Mouse (Mus musculus) 3134 (cell line): Measurements from ENCODE around the gene Ago1.

Experiments
- DNase-seq: peaks from one replicate; pipeline ENCODE4 v3.0.0-alpha.2; 2011; ENCODE audit warnings: low spot score; ENCODE audit not compliant: insufficient read length; ENCODE audit errors: extremely low read depth

The Ago1 gene

DNA sequence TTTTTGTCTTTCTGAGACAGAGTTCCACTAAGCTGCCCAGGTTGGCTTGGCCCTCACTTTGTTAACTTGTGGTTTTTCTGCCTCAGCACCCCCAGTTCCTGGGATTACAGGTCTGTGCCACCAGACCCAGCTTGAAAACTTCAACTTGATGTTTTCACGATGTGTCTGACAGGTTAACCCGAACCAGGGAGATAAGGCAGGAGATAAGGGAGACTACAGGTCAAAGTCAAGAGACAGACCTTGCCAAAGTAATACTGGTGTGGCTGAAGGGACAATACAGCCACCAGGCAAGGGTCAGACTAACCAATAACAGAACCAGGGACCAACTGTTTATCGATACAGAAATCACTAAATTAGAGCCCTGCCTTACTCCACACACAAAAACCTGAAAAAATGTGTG, 11.9 kb upstream of the Ago1 start:
- DNase-seq, result no peak

- DNase-seq, result no peak
These were observed 4.6 kb upstream of the Ago1 start for GRCm38 (mm10) chr4:126473031-126473430.

DNA sequence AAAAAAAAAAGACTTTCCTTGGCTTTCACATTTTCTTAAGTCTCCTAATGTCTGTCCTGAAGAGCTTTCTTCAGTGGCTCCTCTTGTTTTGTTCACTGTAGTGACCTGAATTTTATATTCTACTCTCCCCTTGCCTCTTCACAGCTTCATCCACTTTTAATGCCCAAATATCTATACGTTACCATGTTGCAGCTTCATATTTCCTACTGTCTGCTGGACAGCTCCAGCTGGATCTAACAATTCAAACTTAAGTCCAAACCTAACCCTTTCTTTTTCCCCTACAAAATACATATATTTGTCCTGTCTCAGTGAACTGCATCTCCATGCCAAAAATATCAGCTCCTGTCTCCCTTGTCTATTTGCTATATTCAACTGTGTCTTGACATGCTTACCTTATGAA, 951 bp upstream of the Ago1 start:
- DNase-seq, result no peak

DNA sequence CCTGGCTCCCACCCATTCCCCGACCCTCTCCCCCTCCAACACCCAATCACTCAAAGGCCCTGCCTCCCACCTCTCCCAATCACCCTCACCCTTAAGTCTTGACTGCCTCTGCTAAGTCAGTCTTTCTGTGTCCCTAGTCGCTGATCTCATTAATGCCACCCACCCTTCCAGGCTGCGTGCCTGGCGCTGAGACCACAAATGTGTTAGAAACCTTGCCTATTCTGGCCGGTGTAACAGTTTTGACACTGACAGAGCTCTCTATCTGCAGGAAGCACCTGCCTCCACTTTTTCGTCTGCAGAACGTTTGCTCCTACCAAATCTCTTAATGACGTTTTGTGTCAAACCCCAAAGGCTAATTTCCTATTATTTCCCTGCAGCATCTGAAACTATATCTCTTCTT, 542 bp upstream of the Ago1 start:
- DNase-seq, result no peak

- DNase-seq, result peak; percentile 71
These were observed 580 bp downstream of the Ago1 start for GRCm38 (mm10) chr4:126467721-126468284.

DNA sequence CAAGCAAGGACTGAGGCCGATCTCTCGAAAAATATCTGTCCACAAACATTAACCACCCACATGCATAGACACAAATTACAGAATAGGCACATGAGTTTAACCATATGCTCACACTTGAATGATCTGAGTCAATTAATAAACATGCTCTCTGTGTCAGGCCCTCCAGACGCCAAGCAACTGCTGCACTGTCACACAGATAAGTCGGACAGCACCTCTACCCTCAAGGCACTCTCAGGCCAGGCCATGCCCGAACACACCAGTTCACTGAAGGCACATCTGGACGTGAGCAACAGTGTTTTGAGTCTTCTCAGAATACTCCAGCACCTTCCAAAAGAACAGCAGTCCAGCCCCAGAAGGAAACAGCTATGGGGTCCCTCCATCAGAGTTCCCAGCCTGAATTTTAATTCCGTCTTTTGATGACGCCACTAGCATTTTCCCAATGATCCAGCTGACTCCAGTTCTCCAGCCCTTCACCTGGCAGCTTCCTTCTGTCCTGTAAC, 2.1 kb downstream of the Ago1 start:
- DNase-seq, result no peak

- no peak for DNase-seq
These were observed 2.5 kb downstream of the Ago1 start for GRCm38 (mm10) chr4:126465843-126466242.

DNA sequence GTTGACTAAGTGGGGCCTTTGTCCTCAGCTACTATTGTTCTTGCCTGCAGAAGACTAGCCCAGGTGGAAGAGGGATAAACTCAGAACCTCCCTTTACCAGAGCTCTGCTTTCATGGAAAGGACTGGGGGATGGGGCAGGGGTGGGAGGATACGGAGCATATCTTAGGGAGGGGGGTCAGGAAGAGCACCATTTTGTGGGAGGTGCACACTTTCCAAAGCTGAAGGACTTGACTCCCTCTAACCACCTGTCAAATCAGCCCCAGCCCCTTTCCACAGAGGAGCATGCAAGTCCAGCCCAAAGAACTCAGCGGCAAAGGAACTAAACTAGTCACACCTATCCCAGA, 3.5 kb downstream of the Ago1 start:
- DNase-seq, result no peak

DNA sequence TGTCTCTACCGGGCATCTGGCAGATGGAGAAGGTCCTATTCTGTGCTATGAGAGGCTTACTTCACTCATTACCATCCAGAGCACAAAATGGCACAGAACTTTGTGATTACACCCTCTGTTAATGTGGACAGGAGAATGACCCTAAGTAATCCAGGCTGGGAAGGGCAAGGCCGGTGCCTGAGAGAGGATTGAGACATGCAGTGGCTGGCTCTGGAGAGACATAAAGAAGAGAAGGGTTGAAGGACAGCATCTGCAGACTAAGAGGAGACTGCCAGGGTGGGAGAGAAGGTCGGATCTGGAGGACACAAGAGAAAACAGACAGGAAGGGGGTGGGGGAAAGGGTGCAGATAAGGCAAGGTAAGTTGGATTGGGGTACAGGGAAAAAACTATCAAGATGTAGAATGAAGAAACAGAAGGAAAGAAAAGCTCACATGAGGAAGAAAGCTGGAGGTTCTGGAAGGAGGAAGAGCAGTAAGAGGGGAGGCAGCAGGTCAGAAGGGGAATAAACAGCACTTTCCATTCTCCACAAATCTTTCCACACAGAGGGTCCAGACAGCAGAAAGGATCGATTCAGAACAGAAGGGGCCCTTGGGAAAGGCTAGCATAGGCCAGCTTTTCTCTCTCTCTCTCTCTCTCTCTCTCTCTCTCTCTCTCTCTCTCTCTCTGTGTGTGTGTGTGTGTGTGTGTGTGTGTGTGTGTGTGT, 4.0 kb downstream of the Ago1 start:
- no peak for DNase-seq

GRCm38 (mm10) chr4:126455441-126455840, 12.9 kb downstream of the Ago1 start:
- no peak for DNase-seq

DNA sequence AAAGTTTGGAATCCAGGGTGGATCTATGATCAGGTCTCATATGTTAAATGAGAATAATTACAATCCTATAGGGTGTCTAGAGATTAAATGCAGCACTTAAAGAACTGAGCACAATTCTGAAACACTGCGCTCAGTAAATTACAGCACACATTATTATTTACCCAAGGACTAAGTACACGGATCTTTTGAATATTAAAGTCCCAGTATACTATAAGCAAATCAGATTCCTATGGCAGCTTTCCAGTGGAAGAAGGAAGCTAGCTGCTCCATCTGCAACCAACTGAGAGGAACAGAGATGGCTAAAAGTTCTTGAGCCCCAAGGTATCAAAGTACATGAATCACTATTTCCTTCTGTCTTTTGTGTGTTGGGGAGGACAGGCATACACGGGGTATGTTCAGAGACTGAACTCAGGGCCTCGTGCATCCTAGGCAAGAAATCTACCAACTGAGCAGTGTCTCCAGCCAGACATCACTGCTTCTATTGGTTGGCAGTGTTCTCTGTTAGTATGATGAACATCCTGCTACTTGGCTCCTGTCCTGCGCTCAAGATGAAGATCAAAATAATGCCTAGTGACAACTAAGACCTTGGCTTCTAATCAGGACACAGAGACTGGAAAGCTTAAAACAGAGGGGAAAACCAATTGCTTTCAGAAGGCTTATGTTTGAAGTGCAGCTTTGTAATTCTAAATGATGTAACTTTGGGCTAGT, 13.7 kb downstream of the Ago1 start:
- DNase-seq, result no peak

- no peak for DNase-seq
These were observed 18.1 kb downstream of the Ago1 start for GRCm38 (mm10) chr4:126450268-126450667.

DNA sequence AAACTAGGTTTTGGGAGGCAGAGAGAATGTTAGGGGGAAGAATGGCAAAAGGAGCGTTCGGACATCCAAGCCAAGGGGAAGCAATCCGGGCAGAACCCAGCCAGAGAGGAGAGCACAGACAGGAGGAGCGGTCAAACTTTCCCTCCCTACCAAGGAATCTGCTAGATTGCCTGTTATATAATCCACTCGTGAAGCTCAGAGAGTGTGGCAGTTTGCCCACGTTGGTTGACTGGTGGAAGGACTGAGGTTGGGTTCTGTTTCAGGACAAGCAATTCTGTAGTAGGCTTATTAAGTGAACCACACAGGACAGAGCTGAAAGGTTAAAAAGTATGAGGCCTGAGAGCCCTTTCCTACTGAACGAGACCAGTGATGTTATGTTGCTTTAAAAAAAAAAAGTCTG, 21.3 kb downstream of the Ago1 start:
- DNase-seq, result no peak

DNA sequence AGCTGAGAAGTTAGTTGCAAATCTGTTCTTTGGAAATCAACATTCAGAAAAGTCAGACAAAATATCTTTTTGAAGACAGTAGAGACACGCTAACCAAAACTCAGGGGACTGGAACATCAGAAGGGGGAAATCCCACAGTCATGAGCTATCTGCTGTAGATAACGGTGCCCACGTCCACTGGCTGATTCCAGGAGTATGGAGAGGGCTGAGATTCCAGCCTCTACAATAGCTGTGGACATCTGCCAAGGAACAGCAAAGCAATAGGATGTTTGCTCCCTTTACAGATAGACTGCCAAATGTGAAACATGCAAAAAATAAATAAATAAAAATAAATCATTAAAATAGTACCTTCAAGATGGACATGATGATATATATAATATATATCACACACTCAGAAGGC, 23.9 kb downstream of the Ago1 start:
- DNase-seq, result no peak

DNA sequence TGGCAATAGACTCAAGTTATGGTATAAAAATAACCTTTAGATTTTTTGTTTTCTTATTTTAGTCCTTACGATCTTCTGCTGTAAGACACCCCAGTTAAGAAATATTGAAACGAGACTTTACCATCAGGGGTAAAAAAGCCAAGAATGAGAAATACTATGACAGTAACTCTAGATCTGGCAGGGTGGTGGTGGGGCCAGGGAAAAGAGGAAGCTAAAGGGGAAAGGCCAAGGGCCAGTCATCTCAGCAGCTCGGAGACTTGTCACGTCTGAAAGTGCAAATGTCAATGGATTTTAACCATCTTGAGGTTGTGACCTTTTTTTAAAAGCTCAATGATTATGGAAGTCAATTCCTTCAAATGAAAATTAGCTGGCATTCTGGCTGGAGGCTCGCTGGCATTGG, 30.1 kb downstream of the Ago1 start:
- no peak for DNase-seq

- no peak for DNase-seq
These were observed 32.1 kb downstream of the Ago1 start for GRCm38 (mm10) chr4:126436268-126436667.

- no peak for DNase-seq
These were observed 34.3 kb downstream of the Ago1 start for GRCm38 (mm10) chr4:126434094-126434493.

DNA sequence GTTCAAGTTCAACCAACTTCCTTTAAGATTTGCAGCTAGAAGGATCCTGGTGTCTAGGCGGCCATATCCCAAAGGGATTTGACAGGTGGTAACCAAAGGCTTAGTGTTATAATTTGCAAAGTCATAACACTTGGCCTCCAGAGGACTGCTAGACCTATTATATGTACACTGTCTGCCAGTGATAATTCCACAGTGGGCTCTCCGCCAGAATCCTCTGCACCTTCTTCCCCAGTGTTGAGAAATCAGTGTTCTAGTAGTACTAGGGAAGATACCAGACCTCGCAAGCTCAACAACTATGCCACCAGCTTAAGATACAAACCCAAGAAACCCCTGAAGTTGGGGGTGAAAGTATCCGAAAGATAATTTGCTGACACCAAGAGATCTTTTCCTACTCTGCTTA, 35.2 kb downstream of the Ago1 start:
- DNase-seq, result no peak

DNA sequence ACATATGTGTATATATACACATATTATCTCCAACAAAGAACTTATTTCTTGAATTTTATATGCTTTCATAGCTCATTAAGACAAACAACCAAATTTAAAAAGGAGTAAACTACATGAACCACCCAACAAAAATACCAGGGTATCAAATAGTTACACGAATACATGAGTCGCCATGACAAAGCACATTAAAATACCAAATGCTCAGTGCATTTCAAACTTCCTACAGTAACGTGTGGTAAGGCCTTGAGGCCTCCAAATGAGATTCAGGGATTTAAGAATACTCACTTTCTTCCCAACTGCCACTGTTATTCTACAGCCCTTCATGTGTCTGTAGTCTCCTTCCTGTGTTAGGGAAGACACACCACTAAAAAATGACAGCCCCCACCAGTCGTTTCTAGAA, 36.6 kb downstream of the Ago1 start:
- DNase-seq, result no peak

DNA sequence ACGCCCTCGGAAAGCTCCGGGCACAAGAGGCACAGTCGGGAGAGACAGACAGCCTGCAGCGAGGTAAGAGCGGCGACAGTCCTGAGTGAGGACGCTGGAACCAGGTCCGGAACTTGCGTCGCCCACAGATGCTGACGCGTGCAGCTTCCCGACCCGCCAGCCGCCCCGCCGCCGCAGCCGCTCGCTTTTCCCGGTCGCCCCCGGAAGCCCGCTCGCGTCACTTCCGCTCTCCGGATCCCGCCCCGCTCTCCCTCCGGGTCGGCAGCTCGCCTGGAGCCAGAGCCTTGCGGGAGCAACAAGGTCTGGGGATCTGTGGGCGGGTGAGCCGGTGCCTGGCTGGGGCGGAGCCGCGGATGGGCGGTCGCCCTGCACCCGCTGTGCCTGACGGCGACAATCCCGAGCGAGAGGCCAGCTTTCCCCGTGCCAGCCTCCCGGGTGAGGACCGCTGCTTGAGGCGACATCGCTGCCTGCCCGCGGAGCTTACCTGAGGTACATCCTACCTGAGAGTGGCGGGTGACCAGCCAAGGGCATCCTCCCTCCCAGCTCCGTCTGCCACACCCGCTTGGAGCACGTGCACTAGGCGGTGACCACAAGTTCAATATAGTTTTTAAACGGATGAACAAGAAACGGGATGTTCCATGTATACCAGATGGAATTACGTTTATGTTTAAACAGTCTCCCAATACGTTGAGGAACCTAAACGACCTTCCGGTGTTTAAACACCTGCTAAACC, 38.9 kb downstream of the Ago1 start, which contains the start of gene Ago3:
Ago3 (minus strand) TSS at position 210 of the 733 bp plus-strand sequence.
- DNase-seq, result peak; percentile 97

GRCm38 (mm10) chr4:126428682-126429346, 39.6 kb downstream of the Ago1 start:
- DNase-seq, result no peak
